23 mouse cellular contexts compared by ENCODE assay signal in the genomic region with DNA sequence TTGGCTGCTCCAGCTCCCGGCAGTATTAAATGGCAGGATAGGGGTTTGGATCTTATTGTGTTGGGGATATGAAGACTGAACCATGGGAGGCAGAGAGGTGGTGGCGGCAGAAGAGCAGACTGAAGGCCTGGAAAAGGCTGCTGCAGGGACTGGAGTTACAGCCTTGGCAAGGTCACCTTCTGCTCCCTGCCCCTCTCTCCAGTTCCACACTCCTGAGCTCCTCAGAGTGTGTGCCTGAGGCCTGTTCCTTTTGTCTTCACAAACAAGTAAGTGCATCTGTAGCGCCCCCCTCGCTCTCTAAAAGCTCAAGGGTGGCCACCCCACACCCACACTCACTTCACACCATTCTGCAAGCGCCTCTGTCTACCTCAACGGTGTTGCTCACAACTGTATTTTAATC.
DNase-seq lines count a peak whose midpoint lies in the region; TF ChIP-seq lines count a peak whose summit lies in the region.
"Had no signal": no experiment of that assay in that cellular context is flagged by ENCODE, and none has a peak within 500 bp of the region (broad histone marks: within the 10 kb centered on the region; RNA-seq: fewer than 3 reads in every experiment).

No protein-coding gene starts in this region.

- no peaks in the 10 kb centered on the region for H3K27me3 ChIP-seq in heart, embryonic 10.5 days (ENCODE audit: insufficient read depth, poor library complexity, severe bottlenecking)
- no peaks in the 10 kb centered on the region for H3K27me3 ChIP-seq in E14TG2a.4 (ENCODE audit: insufficient read depth, low read length)
- H3K27me3 ChIP-seq: CH12.LX; embryonic facial prominence, embryonic 12.5 days; forebrain, embryonic 13.5 days; forebrain, embryonic 15.5 days; Patski had no signal

- H3K36me3 ChIP-seq in heart, embryonic 10.5 days = no peaks in the 10 kb centered on the region
- no peaks in the 10 kb centered on the region for H3K36me3 ChIP-seq in E14TG2a.4 (ENCODE audit: insufficient read depth, low read length)
- H3K36me3 ChIP-seq: embryonic facial prominence, embryonic 10.5 days; embryonic facial prominence, embryonic 12.5 days; forebrain, embryonic 15.5 days; G1E had no signal

- no peak overlapping the region for H3K4me3 ChIP-seq in heart, embryonic 10.5 days
- peak overlapping the region; percentile 54 for H3K4me3 ChIP-seq in E14TG2a.4 (replicated peaks; ENCODE audit: low read length)
- H3K4me3 ChIP-seq: embryonic facial prominence, embryonic 10.5 days; embryonic facial prominence, embryonic 12.5 days; forebrain, embryonic 13.5 days; forebrain, embryonic 15.5 days had no signal

- TF ChIP-seq CTCF in E14TG2a.4 (conservative IDR thresholded peaks at IDR 0.05; ENCODE audit: low read length) = no peak

- intact Hi-C loops in left cerebral cortex, postnatal 14 days (cut with DNase I) = no loop called here

- H3K4me1 ChIP-seq in heart, embryonic 10.5 days = peaks cover 8% of the 10 kb centered on the region; the same call in 1 of the 2 replicates
- peaks cover 39% of the 10 kb centered on the region for H3K4me1 ChIP-seq in E14TG2a.4 (replicated peaks; ENCODE audit: low read depth, low read length)
- H3K4me1 ChIP-seq: forebrain, embryonic 13.5 days; forebrain, embryonic 15.5 days had no signal

- no peaks in the 10 kb centered on the region for H3K9me3 ChIP-seq in heart, embryonic 10.5 days
- peaks cover 15% of the 10 kb centered on the region for H3K9me3 ChIP-seq in E14TG2a.4 (ENCODE audit: low read length)
- H3K9me3 ChIP-seq: embryonic facial prominence, embryonic 10.5 days; embryonic facial prominence, embryonic 12.5 days; forebrain, embryonic 15.5 days; G1E had no signal

- no peak for DNase-seq in heart, embryonic 10.5 days (ENCODE audit: low spot score)
- no peak for DNase-seq in heart, adult 9 months (ENCODE audit: low spot score in 2 of 2)
- DNase-seq in ES-CJ7 (ENCODE audit: low read depth, low spot score) (peak; percentile 47), R1 (ENCODE audit: low read depth, low spot score) (peak; percentile 53)
- DNase-seq in kidney, adult 11 months = no peak
- DNase-seq in ovary, postnatal 14 days (ENCODE audit: low spot score) = no peak
- DNase-seq in left cerebral cortex, postnatal 14 days (ENCODE audit: low spot score in 2 of 2) = no peak
- DNase-seq: adrenal gland, adult 8-10 months; adrenal gland, postnatal 14 days; adrenal gland, postnatal 36 days; B cell, adult 2 months; cerebellum, adult 9-10 months; cerebellum, postnatal 10 days; cerebellum, postnatal 25 days; forebrain, postnatal 0 days had no signal

- WGBS in heart, embryonic 10.5 days = 80% methylated on average over 6 of the region's 6 CpGs

- H3K27ac ChIP-seq in heart, embryonic 10.5 days = peak overlapping the region; percentile 67
- H3K27ac ChIP-seq: embryonic facial prominence, embryonic 10.5 days; embryonic facial prominence, embryonic 12.5 days; forebrain, embryonic 13.5 days; forebrain, embryonic 15.5 days had no signal

Comparison
In these comparisons a context has a peak if more than half of its experiments do, and no peak if none do; other contexts are left out.
1. DNase-seq: peak in ES-CJ7 (single experiment) and R1 (single experiment); none in heart, embryonic 10.5 days (single experiment), heart, adult 9 months (0 of 2), kidney, adult 11 months (single experiment), ovary, postnatal 14 days (single experiment) and left cerebral cortex, postnatal 14 days (0 of 2).